ENCODE assay signal across 7 mouse cellular contexts in the genomic region with DNA sequence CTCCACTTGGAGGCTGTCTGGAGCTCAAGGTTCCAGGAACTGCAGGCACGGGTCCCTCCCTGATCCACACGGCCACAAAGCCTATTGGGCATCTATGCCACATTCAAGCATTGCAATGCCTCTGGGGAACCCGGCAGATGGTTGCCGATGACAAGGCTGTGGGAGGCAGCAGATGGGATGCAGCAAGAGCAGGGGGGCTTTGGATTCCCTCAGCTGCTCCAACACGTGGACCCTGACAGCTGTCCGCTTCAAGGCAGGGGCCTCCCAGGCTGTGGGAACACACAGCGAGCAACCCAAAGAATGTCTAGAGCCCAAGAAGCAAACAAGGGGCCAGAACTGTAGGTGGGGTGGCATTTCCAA.
DNase-seq lines count a peak whose midpoint lies in the region; ATAC-seq and TF ChIP-seq lines count a peak whose summit lies in the region.

No protein-coding gene starts in this region.

- no peak overlapping the region for H3K9ac ChIP-seq in embryonic facial prominence, embryonic 15.5 days
- no peak overlapping the region for H3K9ac ChIP-seq in neural tube, embryonic 15.5 days (replicated peaks)

- no peaks in the 10 kb centered on the region for H3K36me3 ChIP-seq in embryonic facial prominence, embryonic 15.5 days
- H3K36me3 ChIP-seq in neural tube, embryonic 15.5 days, result no peaks in the 10 kb centered on the region

- ATAC-seq in embryonic facial prominence, embryonic 15.5 days (ENCODE audit: insufficient number of reproducible peaks, low FRiP score, low TSS enrichment, low read depth), result peak; percentile 52
- ATAC-seq in neural tube, embryonic 15.5 days (ENCODE audit: low FRiP score), result 0 out of 2 replicates have a peak, but pooled peaks have one; percentile 16
- ATAC-seq in activated CD4-positive, CD25-positive, alpha-beta regulatory T cell, adult 4 months, result no peak

- peak; percentile 63 to 70 for DNase-seq in frontal cortex, postnatal 10 days (ENCODE audit: low spot score in 2 of 2)
- peak; percentile 61 to 79 for DNase-seq in left cerebral cortex, adult 2 months (ENCODE audit: extremely low spot score in 1 of 2, low spot score in 2 of 2)
- no peak for DNase-seq in kidney, adult 11 months
- DNase-seq in urinary bladder, postnatal 4 days (ENCODE audit: low spot score in 2 of 2), result no peak

- no peaks in the 10 kb centered on the region for H3K27me3 ChIP-seq in embryonic facial prominence, embryonic 15.5 days
- no peaks in the 10 kb centered on the region for H3K27me3 ChIP-seq in neural tube, embryonic 15.5 days (replicated peaks)

- intact Hi-C loops in left cerebral cortex, adult 2 months (cut with DNase I), result no loop called here

- H3K4me1 ChIP-seq in embryonic facial prominence, embryonic 15.5 days, result peaks cover 9% of the 10 kb centered on the region
- peaks cover 43% of the 10 kb centered on the region for H3K4me1 ChIP-seq in neural tube, embryonic 15.5 days

- peak overlapping the region; percentile 5; the same call in 1 of the 2 replicates for H3K27ac ChIP-seq in embryonic facial prominence, embryonic 15.5 days (replicated peaks)
- peak overlapping the region; percentile 29; the same call in 1 of the 2 replicates for H3K27ac ChIP-seq in left cerebral cortex, adult 2 months
- H3K27ac ChIP-seq in neural tube, embryonic 15.5 days (replicated peaks), result peak overlapping the region; percentile 63

- no peak overlapping the region for H3K4me2 ChIP-seq in embryonic facial prominence, embryonic 15.5 days (replicated peaks)
- H3K4me2 ChIP-seq in neural tube, embryonic 15.5 days, result no peak overlapping the region

- no peak overlapping the region for H3K4me3 ChIP-seq in embryonic facial prominence, embryonic 15.5 days (replicated peaks)
- H3K4me3 ChIP-seq in left cerebral cortex, adult 2 months, result no peak overlapping the region
- H3K4me3 ChIP-seq in neural tube, embryonic 15.5 days (replicated peaks), result no peak overlapping the region

- WGBS in embryonic facial prominence, embryonic 15.5 days, result 45% methylated on average over 7 of the region's 7 CpGs
- 19% methylated on average over 7 of the region's 7 CpGs for WGBS in neural tube, embryonic 15.5 days

- TF ChIP-seq CTCF in left cerebral cortex, adult 2 months (IDR thresholded peaks at IDR 0.05), result no peak

- H3K9me3 ChIP-seq in embryonic facial prominence, embryonic 15.5 days (replicated peaks), result no peaks in the 10 kb centered on the region
- H3K9me3 ChIP-seq in neural tube, embryonic 15.5 days (replicated peaks), result no peaks in the 10 kb centered on the region

Comparison
In these comparisons a context has a peak if more than half of its experiments do, and no peak if none do; other contexts are left out.
1. H3K27ac ChIP-seq: peak in every context shown above with its lines; median percentile 63 in neural tube, embryonic 15.5 days; 29 in left cerebral cortex, adult 2 months; 5 in embryonic facial prominence, embryonic 15.5 days.
2. DNase-seq: peak in frontal cortex, postnatal 10 days (2 of 2) and left cerebral cortex, adult 2 months (2 of 2); none in kidney, adult 11 months (single experiment) and urinary bladder, postnatal 4 days (0 of 2).